Mouse (Mus musculus) testis, adult 2 months (tissue): ENCODE data around the gene 5730596B20Rik. TPM values are rescaled to one million over a fixed set of nuclear protein-coding genes. Genes with fewer than 3 reads are reported as not detected.

Experiments
- H3K27ac ChIP-seq: fragments of 200-500 bp; 2 replicates; pipeline ENCODE4 v1.5.1; 2012; ENCODE audit warnings: low read depth, low read length; ENCODE audit not compliant: control insufficient read depth, insufficient read depth
- H3K27me3 ChIP-seq: fragments of 200-500 bp; 2 replicates; pipeline ENCODE4 v1.6.1; 2012; ENCODE audit warnings: mild to moderate bottlenecking, low read length, moderate library complexity; ENCODE audit not compliant: control insufficient read depth, insufficient read depth
- H3K36me3 ChIP-seq: fragments of 200-500 bp; 2 replicates; pipeline ENCODE4 v1.6.1; 2012; ENCODE audit warnings: mild to moderate bottlenecking, low read length; ENCODE audit not compliant: control insufficient read depth, insufficient read depth
- H3K4me1 ChIP-seq: fragments of 200-500 bp; 2 replicates; pipeline ENCODE4 v1.6.1; 2012; ENCODE audit warnings: low read length; ENCODE audit not compliant: control insufficient read depth, insufficient read depth
- H3K4me3 ChIP-seq: fragments of 200-500 bp; 2 replicates; pipeline ENCODE4 v1.5.1; 2012; ENCODE audit warnings: low read depth, mild to moderate bottlenecking, low read length, moderate library complexity, mixed read lengths; ENCODE audit not compliant: control insufficient read depth
- CTCF ChIP-seq: fragments of 200-500 bp; IDR thresholded peaks from 2 replicates; pipeline ENCODE4 v1.5.1; 2012; ENCODE audit warnings: low read depth, mild to moderate bottlenecking, inconsistent platforms, low read length, moderate library complexity; ENCODE audit not compliant: control insufficient read depth, insufficient read depth, insufficient replicate concordance
- POLR2A ChIP-seq: fragments of 200-500 bp; IDR thresholded peaks from 2 replicates; pipeline ENCODE4 v1.6.1; 2012; ENCODE audit warnings: low read depth, mild to moderate bottlenecking, inconsistent platforms, low read length, moderate library complexity; ENCODE audit not compliant: control insufficient read depth
- polyA plus RNA-seq: library from polyadenylated mRNA; depleted of rRNA; stranded (reverse); fragments of >200 nt; gene quantifications from 2 replicates; pipeline ENCODE4 v1.2.3, GENCODE M21; 2012

Gene 5730596B20Rik
- polyA plus RNA-seq, 1 experiment: not detected

GRCm38 (mm10) chr6:52203121-52203370 lies 25.7 kb downstream of the 5730596B20Rik start:
- Histone ChIP-seq H3K27ac (no peak overlapping the region), H3K27me3 (peaks cover 19% of the 10 kb centered on the region), H3K4me1 (peaks cover 24% of the 10 kb centered on the region), H3K4me3 (no peak overlapping the region; the same call in 1 of the 2 replicates), H3K36me3 (no peaks in the 10 kb centered on the region)
- no peak for TF ChIP-seq CTCF
- no peak for TF ChIP-seq POLR2A

DNA sequence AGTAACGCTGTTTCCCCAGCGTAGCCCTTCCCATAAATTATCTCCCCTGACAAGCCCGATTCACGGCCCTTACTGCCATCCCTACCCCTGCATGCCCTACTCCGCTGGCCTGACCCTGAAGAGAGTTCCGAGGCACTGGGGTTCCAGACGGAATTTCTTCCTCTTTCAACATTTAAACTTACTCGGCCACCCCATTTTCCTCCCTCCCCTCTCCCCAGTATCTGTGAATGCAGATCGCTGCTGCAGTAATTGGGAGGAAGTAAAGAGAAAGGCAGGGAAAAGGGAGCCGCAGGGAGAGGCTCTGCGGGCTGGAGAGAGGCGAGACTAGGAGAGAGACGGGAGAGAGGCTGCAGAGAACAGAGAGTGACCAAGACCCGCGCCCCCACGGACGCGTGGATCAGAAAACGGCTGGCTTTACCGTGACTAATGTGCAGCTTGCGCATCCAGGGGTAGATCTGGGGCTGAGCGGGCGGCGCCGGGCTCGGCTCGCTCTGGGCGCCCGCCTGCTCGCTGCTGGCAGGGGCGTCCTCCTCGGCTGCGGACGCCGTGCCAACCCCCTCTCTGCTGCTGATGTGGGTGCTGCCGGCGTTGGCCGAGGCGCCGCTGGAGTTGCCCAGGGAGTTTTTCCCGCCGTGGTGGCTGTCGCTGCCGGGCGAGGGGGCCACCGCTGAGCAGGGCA lies 26.2 kb downstream of the 5730596B20Rik start:
- peaks cover 19% of the 10 kb centered on the region for H3K27me3 ChIP-seq
- TF ChIP-seq POLR2A: no peak
- no peak for TF ChIP-seq CTCF

DNA sequence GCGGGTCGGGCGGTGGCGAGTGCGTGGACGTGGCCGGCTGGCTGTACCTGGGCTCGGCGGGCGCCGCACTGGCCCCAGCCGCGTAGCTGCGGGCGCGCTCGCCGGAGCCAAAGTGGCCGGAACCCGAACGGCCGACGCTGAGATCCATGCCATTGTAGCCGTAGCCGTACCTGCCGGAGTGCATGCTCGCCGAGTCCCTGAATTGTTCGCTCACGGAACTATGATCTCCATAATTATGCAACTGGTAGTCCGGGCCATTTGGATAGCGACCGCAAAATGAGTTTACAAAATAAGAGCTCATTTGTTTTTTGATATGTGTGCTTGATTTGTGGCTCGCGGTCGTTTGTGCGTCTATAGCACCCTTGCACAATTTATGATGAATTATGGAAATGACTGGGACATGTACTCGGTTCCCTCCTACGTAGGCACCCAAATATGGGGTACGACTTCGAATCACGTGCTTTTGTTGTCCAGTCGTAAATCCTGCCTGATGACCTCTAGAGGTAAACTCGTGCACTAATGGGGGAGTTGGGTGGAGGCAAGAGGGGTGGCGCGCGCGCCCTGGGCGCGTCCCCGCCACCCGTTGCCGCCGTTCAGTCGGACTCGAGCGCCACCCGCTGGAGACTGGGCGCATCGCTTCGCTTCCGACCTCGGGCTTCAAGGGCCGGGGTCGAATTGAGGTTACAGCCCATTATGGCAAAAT lies 26.9 kb downstream of the 5730596B20Rik start, which contains the start of gene Hoxa5:
Gene Hoxa5, minus strand, starts transcription at position 538 of the 703 bp plus-strand sequence.
- peaks cover 26% of the 10 kb centered on the region for H3K4me1 ChIP-seq
- H3K4me3 ChIP-seq: peak within 1 kb of the TSS; percentile 70
- TF ChIP-seq POLR2A (no peak), CTCF (peak; percentile 78; the same call in 1 of the 2 replicates)
- H3K36me3 ChIP-seq: no peaks in the 10 kb centered on the region
- H3K27me3 ChIP-seq: peaks cover 19% of the 10 kb centered on the region
- no peak within 1 kb of the TSS for H3K27ac ChIP-seq

More for the DNA sequence above, 26.2 kb downstream of the 5730596B20Rik start:
- Histone ChIP-seq H3K36me3 (no peaks in the 10 kb centered on the region), H3K27ac (no peak overlapping the region), H3K4me3 (peak overlapping the region; percentile 70), H3K4me1 (peaks cover 24% of the 10 kb centered on the region)

DNA sequence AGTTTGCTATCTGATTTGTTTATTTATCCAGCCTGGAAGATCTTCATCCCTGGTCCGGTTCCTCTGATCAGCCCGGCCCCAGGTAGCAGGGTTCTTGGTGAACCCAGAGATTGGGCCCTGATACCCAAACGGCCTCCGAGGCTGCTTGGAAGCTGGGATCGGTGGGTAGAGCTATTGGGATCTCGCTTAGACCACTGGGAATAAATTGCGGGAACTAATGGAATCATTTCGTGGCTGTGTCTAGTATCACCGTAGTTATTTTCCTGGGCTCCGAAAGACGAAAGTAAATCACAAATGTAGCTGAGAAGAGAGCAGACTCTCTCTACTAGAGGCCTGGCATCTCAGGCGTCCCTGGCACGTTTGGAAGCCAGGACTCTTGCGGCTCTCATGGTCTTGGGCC lies 27.9 kb downstream of the 5730596B20Rik start:
- no peak overlapping the region for H3K4me3 ChIP-seq
- no peak for TF ChIP-seq POLR2A
- TF ChIP-seq CTCF: no peak
- no peak overlapping the region for H3K27ac ChIP-seq
- no peaks in the 10 kb centered on the region for H3K36me3 ChIP-seq
- H3K4me1 ChIP-seq: peaks cover 26% of the 10 kb centered on the region
- H3K27me3 ChIP-seq: peaks cover 16% of the 10 kb centered on the region

- no peak for TF ChIP-seq POLR2A
- no peak for TF ChIP-seq CTCF
- no peak overlapping the region for H3K4me3 ChIP-seq
- no peaks in the 10 kb centered on the region for H3K36me3 ChIP-seq
- H3K4me1 ChIP-seq: peaks cover 26% of the 10 kb centered on the region
- H3K27ac ChIP-seq: no peak overlapping the region
- peaks cover 16% of the 10 kb centered on the region for H3K27me3 ChIP-seq
Measured at GRCm38 (mm10) chr6:52205638-52206621, 28.6 kb downstream of the 5730596B20Rik start.

- Histone ChIP-seq H3K4me3 (no peak overlapping the region), H3K4me1 (peaks cover 26% of the 10 kb centered on the region), H3K36me3 (no peaks in the 10 kb centered on the region), H3K27me3 (peaks cover 18% of the 10 kb centered on the region), H3K27ac (no peak overlapping the region)
- TF ChIP-seq CTCF (no peak), POLR2A (no peak)
Measured at GRCm38 (mm10) chr6:52206882-52207683, 29.8 kb downstream of the 5730596B20Rik start.
